Mouse (Mus musculus) embryonic facial prominence, embryonic 14.5 days (tissue): ENCODE data around the gene Smyd1. TPM values are rescaled to one million over a fixed set of nuclear protein-coding genes. Genes with fewer than 3 reads are reported as not detected.
A peak's percentile ranks its signal among the peaks of the same experiment; 100 is the strongest.

ENCODE experiments used
- ATAC-seq: fragments of 200-750 bp; cut with Nextera tagmentation; 2 replicates; pipeline ENCODE4 v1.8.0; 2017; ENCODE audit warnings: low read depth, moderate number of reproducible peaks, moderate TSS enrichment
- DNase-seq: peaks from one replicate; pipeline ENCODE4 v3.0.0-alpha.2; 2015; ENCODE audit warnings: low spot score
- H3K27ac ChIP-seq: fragments of 300-500 bp; sonication (generic); replicated peaks from 2 replicates; pipeline ENCODE4 v1.5.1; 2014; ENCODE audit warnings: low read depth, mild to moderate bottlenecking, low read length, moderate library complexity
- H3K27me3 ChIP-seq: fragments of 300-500 bp; sonication (generic); replicated peaks from 2 replicates; pipeline ENCODE4 v1.6.1; 2014; ENCODE audit warnings: low read length; ENCODE audit not compliant: control insufficient read depth, insufficient read depth
- H3K36me3 ChIP-seq: fragments of 300-500 bp; sonication (generic); 2 replicates; pipeline ENCODE4 v1.6.1; 2014; ENCODE audit warnings: low read length, mixed read lengths; ENCODE audit not compliant: control insufficient read depth, insufficient read depth
- H3K4me1 ChIP-seq: fragments of 300-500 bp; sonication (generic); 2 replicates; pipeline ENCODE4 v1.6.1; 2014; ENCODE audit warnings: antibody characterized with exemption, low read length; ENCODE audit not compliant: control insufficient read depth, insufficient read depth
- H3K4me2 ChIP-seq: fragments of 300-500 bp; sonication (generic); 2 replicates; pipeline ENCODE4 v1.6.1; 2014; ENCODE audit warnings: low read depth, mild to moderate bottlenecking, low read length, moderate library complexity, mixed read lengths
- H3K4me3 ChIP-seq: fragments of 300-500 bp; sonication (generic); 2 replicates; pipeline ENCODE4 v1.5.1; 2014; ENCODE audit warnings: low read depth, mild to moderate bottlenecking, low read length
- H3K9ac ChIP-seq: fragments of 300-500 bp; sonication (generic); 2 replicates; pipeline ENCODE4 v1.6.1; 2014; ENCODE audit warnings: low read depth, mild to moderate bottlenecking, low read length, moderate library complexity, mixed read lengths
- H3K9me3 ChIP-seq: fragments of 300-500 bp; sonication (generic); 2 replicates; pipeline ENCODE4 v1.6.1; 2016; ENCODE audit warnings: low read length; ENCODE audit not compliant: control insufficient read depth
- WGBS: fragments of 180-500 bp; shearing (Covaris S2); extraction: QIAGEN DNeasy Blood & Tissue Kit; methylation state at CpG from one replicate; pipeline ENCODE4 v1.1.7; 2014; 5-methylcytosine and 5-hydroxymethylcytosine counted together
- polyA plus RNA-seq: library from polyadenylated mRNA; unstranded; fragments of >200 nt; fragmentation: Nextera tagmentation; extraction: Ambion mirVana; gene quantifications from 2 replicates; pipeline ENCODE4 v1.2.1, GENCODE M21; 2014

The Smyd1 gene
- polyA plus RNA-seq, 1 experiment from 2014 or later, result 31.5 TPM

GRCm38 (mm10) chr6:71226544-71226943 lies 95.5 kb downstream of the Smyd1 start:
- DNase-seq (no peak), ATAC-seq (no peak)
- Histone ChIP-seq H3K9ac (no peak overlapping the region), H3K4me2 (no peak overlapping the region), H3K4me3 (no peak overlapping the region), H3K4me1 (peaks cover 3% of the 10 kb centered on the region; the same call in 1 of the 2 replicates), H3K36me3 (no peaks in the 10 kb centered on the region), H3K9me3 (no peaks in the 10 kb centered on the region), H3K27ac (no peak overlapping the region), H3K27me3 (no peaks in the 10 kb centered on the region)
- WGBS, result 30% methylated on average over 6 of the region's 6 CpGs

- no peaks in the 10 kb centered on the region for H3K9me3 ChIP-seq
- no peak overlapping the region for H3K4me3 ChIP-seq
- no peak overlapping the region for H3K27ac ChIP-seq
- peaks cover 3% of the 10 kb centered on the region; the same call in 1 of the 2 replicates for H3K4me1 ChIP-seq
- H3K27me3 ChIP-seq, result no peaks in the 10 kb centered on the region
- ATAC-seq, result no peak
- no peak overlapping the region for H3K4me2 ChIP-seq
- WGBS, result 66% methylated on average over 3 of the region's 3 CpGs
- no peaks in the 10 kb centered on the region for H3K36me3 ChIP-seq
- DNase-seq, result peak; percentile 51
- no peak overlapping the region for H3K9ac ChIP-seq
Observed at GRCm38 (mm10) chr6:71224184-71224943, 97.7 kb downstream of the Smyd1 start.

- WGBS, result 79% methylated on average over 4 of the region's 4 CpGs
- Histone ChIP-seq H3K9me3 (no peaks in the 10 kb centered on the region), H3K36me3 (no peaks in the 10 kb centered on the region), H3K4me2 (no peak overlapping the region), H3K4me1 (no peaks in the 10 kb centered on the region), H3K9ac (no peak overlapping the region), H3K27ac (no peak overlapping the region), H3K4me3 (no peak overlapping the region), H3K27me3 (no peaks in the 10 kb centered on the region)
- no peak for DNase-seq
- ATAC-seq, result no peak
Observed at GRCm38 (mm10) chr6:71221501-71221900, 100.5 kb downstream of the Smyd1 start.

GRCm38 (mm10) chr6:71212471-71212870 lies 109.6 kb downstream of the Smyd1 start:
- H3K27ac ChIP-seq, result no peak overlapping the region
- no peaks in the 10 kb centered on the region for H3K4me1 ChIP-seq
- DNase-seq (no peak), ATAC-seq (no peak)
- H3K4me3 ChIP-seq, result no peak overlapping the region
- no peak overlapping the region for H3K4me2 ChIP-seq
- no peaks in the 10 kb centered on the region for H3K36me3 ChIP-seq
- no peaks in the 10 kb centered on the region for H3K9me3 ChIP-seq
- no peak overlapping the region for H3K9ac ChIP-seq
- 96% methylated on average over 3 of the region's 3 CpGs for WGBS
- H3K27me3 ChIP-seq, result no peaks in the 10 kb centered on the region

GRCm38 (mm10) chr6:71211917-71212316 lies 110.1 kb downstream of the Smyd1 start:
- H3K4me2 ChIP-seq, result no peak overlapping the region
- H3K4me3 ChIP-seq, result no peak overlapping the region
- ATAC-seq (no peak), DNase-seq (no peak)
- 61% methylated on average over 7 of the region's 7 CpGs for WGBS
- no peak overlapping the region for H3K27ac ChIP-seq
- H3K9ac ChIP-seq, result no peak overlapping the region
- no peaks in the 10 kb centered on the region for H3K9me3 ChIP-seq
- H3K27me3 ChIP-seq, result no peaks in the 10 kb centered on the region
- no peaks in the 10 kb centered on the region for H3K4me1 ChIP-seq
- H3K36me3 ChIP-seq, result no peaks in the 10 kb centered on the region

GRCm38 (mm10) chr6:71208691-71209090 lies 113.3 kb downstream of the Smyd1 start:
- ATAC-seq, result no peak
- Histone ChIP-seq H3K27ac (no peak overlapping the region), H3K36me3 (no peaks in the 10 kb centered on the region), H3K4me2 (no peak overlapping the region), H3K9me3 (no peaks in the 10 kb centered on the region), H3K9ac (no peak overlapping the region), H3K4me3 (no peak overlapping the region), H3K27me3 (no peaks in the 10 kb centered on the region), H3K4me1 (no peaks in the 10 kb centered on the region)
- DNase-seq, result no peak
- 74% methylated on average over 2 of the region's 2 CpGs for WGBS

- no peaks in the 10 kb centered on the region for H3K9me3 ChIP-seq
- H3K36me3 ChIP-seq, result no peaks in the 10 kb centered on the region
- 93% methylated on average over 8 of the region's 8 CpGs for WGBS
- no peak overlapping the region for H3K27ac ChIP-seq
- H3K4me1 ChIP-seq, result no peaks in the 10 kb centered on the region
- no peak for DNase-seq
- H3K27me3 ChIP-seq, result no peaks in the 10 kb centered on the region
- no peak overlapping the region for H3K4me3 ChIP-seq
- no peak overlapping the region for H3K9ac ChIP-seq
- H3K4me2 ChIP-seq, result no peak overlapping the region
- no peak for ATAC-seq
Observed at GRCm38 (mm10) chr6:71204166-71204565, 117.9 kb downstream of the Smyd1 start.

GRCm38 (mm10) chr6:71203674-71204073 lies 118.4 kb downstream of the Smyd1 start:
- Histone ChIP-seq H3K27ac (no peak overlapping the region), H3K36me3 (no peaks in the 10 kb centered on the region), H3K27me3 (no peaks in the 10 kb centered on the region), H3K9me3 (no peaks in the 10 kb centered on the region), H3K4me2 (no peak overlapping the region), H3K4me3 (no peak overlapping the region), H3K4me1 (no peaks in the 10 kb centered on the region), H3K9ac (no peak overlapping the region)
- WGBS, result 73% methylated on average over 5 of the region's 5 CpGs
- DNase-seq (no peak), ATAC-seq (no peak)

- Histone ChIP-seq H3K27me3 (no peaks in the 10 kb centered on the region), H3K36me3 (no peaks in the 10 kb centered on the region), H3K27ac (no peak overlapping the region), H3K9ac (no peak overlapping the region), H3K4me2 (no peak overlapping the region), H3K9me3 (no peaks in the 10 kb centered on the region), H3K4me3 (no peak overlapping the region), H3K4me1 (no peaks in the 10 kb centered on the region)
- whole genome bisulfite sequencing, result 43% methylated on average over 5 of the region's 5 CpGs
- DNase-seq (no peak), ATAC-seq (no peak)
Observed at GRCm38 (mm10) chr6:71201925-71202324, 120.1 kb downstream of the Smyd1 start.
